Mouse (Mus musculus): ENCODE results near the gene Olfr418.
"Not testable (repeated sequence)": the region's sequence is repeated elsewhere in the genome, so short reads cannot be mapped to it uniquely, and the experiment has no call there.

The Olfr418 gene

DNA sequence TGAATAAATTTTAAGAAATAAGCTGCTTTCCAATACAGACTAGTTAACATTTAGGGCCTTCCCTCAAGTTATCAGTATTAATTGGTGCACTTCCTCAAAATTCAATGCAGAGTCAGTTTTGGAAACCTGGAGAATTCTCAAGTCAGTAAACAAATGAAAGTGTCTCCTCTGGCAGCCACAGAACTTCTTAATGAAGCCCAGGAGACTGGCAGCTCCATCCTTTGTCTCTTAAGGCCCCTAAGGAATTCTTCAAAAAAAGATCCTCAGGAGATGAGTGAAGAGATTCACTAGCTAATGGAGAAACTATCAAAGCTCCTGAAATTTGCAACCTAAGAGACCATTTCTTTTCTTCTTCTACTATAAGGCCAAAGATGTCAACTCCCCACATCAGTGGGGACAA is at the start of gene Olfr418:
Olfr418 (plus strand) TSS at position 301 of the 400 bp plus-strand sequence.
- DNase-seq (ENCODE audit: low spot score), result no peak

DNA sequence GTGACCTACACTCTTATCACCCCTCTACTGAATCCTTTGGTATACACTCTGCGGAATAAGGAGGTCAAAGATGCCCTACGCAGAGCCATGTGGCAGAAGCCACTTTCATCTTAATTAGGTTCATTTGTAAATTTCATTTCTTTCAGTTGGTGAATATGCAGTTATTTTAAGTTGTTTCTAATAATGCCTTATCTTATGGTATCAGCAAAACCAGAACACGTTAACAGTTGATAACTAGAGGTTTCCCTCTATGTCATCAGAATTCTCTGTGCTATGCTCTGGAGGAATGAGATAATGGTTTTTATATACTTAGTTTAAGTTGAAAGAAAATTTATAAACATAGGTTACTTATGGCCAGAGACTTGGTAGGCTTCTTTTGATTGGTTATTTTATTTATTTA is 49.3 kb upstream of the Olfr418 start:
- DNase-seq (ENCODE audit: low spot score), result no peak

DNA sequence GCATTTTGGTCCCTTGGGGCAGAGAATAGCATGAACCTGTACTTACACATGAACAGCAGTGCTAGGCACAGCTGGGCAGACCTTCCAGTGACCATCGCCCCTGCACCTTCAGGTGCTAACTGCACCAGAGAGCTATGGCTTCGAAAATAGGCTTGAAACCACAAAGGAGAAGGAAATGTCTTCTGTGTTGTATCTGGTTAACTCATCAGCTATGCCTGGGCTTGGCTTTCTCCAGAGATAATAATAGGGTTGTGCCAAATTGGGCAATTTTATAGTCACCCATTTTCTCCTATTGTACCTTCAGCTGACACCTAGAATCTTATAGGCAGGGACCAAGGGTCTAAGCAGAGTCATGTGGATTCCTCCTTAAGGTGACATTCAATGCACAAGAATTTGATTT is 38.7 kb upstream of the Olfr418 start, which contains the start of gene Fcer1a:
Fcer1a (minus strand) TSS at position 134 of the 400 bp plus-strand sequence.
- no peak for DNase-seq (ENCODE audit: low spot score)

DNA sequence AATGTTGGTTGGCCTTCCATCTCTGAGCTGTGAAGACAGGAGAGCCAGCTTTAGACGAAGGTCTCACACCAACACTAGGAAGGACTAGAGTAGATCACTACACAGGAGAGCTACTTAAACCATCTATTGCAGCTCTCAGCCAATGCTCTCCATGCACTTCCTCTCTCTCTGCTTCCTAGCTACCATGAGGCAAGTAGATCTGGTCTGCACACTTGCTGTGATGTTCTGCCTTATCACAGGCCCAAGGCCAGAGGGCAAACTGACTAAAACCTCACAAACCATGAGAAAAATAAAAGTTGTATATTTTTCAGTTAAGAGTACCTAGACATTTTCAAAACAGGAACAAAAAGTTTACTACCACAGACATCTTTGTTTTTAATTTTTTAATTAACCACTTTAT is 28.8 kb upstream of the Olfr418 start:
- DNase-seq (ENCODE audit: low spot score), result not testable (repeated sequence)

DNA sequence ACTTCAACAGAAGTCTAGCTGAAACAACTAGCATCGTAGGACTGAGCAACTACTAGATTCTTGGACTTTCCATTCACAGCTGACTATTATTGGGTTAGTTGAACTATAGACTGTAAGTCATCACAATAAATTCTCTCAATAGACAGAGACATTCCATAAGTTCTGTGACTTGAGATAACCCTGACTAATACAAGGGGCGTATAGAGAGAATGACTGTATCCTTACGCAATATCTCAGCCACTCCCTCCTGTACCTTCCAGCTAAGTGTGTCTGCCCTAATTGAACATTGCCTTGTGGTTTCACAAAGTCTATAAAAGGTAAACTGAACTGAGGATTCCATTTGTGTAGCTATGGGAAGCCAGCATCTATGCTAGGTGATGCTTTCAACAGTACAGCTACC is 15.9 kb upstream of the Olfr418 start:
- no peak for DNase-seq (ENCODE audit: low spot score)

DNA sequence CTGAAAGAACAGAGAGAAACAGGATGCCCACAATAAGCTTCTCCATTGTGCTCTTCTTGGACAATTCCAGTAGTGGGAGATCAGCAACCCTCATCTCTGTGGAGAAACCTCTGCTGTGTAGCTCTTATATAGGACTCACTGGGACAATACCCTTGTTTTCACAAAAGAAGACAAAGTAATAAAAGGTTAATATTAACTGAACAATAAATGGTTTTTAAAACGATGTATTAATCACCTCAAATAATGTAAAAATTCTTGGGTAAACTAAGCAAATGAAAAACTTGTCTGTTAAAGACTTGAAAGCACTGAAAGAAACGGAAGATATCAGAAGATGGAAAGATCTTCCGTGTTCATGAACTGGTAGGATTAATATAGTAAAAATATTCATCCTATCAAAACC is 11.9 kb downstream of the Olfr418 start, which contains the start of gene Mptx2:
Mptx2 (minus strand) TSS at position 101 of the 400 bp plus-strand sequence.
- no peak for DNase-seq (ENCODE audit: low spot score)

DNA sequence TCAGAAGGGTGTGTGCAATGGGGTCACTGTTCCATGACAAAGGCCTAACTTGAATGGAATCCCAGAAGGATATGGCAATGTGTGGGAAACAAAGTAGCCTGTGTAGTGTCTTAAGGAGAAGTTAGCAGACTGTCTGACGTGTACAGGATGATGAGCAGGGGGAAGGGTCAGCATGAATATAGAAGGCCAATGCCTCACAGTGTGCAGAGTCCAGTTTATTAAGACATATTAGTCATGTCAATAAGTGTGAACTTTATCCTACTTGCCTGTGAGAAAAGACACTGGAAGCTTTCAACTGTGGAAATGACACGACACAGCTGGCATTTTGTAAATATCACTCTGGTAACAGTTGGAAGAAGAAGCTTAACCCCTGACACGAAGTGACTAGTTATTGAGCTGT is 37.0 kb downstream of the Olfr418 start:
- not testable (repeated sequence) for DNase-seq (ENCODE audit: low spot score)

DNA sequence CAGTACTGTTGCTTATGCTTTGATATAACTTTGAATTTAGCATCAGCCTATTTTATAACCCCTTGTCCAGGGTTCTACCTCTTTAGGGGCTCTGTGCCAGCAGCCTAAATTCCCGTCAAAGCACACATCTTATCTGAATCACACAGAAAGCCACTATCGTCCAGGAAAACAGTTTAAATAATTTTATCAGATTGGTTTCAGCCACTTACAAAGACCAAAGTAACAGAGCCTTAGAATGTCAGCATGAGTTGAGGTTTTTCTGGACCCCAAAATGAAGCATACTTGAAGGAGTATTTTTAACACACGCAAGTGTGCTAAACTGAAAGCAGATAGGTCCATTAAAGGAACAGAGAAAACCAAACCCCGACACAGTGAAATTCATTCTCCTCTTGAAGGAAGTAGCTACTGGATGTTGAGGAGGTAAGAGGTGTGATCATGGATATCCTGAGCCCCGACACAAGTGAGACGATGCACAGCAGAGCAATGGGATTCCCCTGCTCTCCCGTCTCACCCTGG is 47.8 kb downstream of the Olfr418 start:
- not testable (repeated sequence) for DNase-seq (ENCODE audit: low spot score)

DNA sequence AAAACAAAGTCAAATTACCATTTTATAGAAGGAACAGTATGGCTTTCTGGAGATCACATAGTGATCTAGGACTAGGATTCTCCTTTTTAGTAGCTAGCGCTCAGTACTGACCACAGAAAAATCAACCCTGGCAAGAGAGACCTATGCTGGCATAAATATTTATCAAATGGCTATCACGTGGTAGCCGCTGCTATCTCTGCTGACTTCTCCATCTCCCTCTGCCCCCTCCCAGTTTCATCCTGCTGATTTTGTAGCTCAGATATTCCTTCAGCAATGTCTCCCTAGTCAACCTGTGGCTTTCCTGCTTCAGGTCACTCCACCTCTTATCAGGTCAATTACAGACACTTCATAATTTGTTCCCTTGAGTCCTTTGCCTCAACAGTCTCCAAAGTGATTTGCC is 49.9 kb downstream of the Olfr418 start:
- no peak for DNase-seq (ENCODE audit: low spot score)

DNA sequence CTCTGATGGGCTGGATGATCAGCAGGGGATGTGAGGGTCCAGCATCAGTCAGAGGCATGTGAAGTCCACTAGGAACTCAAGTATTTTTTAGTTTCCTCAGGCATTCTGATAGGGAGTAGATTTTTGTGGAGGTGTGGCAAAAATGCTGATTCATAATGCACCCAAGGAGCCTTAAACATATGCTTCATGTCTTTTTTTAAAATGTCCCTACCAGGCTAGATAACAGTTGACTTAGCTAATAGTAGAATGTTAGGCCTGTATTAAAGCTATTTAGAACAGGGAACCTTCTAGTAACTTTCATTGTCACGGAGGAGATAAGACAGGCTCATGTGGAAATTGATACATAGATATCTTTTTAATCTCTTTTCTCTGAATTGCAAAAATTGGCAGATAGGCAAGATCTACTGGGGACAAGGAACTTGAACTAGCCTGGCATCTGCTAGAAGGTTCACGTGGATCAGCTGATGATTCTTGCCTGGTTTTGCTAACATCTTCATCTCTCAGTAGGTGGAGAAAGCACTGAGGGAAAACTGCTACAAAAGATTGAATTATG is 52.2 kb downstream of the Olfr418 start:
- no peak for DNase-seq (ENCODE audit: low spot score)

DNA sequence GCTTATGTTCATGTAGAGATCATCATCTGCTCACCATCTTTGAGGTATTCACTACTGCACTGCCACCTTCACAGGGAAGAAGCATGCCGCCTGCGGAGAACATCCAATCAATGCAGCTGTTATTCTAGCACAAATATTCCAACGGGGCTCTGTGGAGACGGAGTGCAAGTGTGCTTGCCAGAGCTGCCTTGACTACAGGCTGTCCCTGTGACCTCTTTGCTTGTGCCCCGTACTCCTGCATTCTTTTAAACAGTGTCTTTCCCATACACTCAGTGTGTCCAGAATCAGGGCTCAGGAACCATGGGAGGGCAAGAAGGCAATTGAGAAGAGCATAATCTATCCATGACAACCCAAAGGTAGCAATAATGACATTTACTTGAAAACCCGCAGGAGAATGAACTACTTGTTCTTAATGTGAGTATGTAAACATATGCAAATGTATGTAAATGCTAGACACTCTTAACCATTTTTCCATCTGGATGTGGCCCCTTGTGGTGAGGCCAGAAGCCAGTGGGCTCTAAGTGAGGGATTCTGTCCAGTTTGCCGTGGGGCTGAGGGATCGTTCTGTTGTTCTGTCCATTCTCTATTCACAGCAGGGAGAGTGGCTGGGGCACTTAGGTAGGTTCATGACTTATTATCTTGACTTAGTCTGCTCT is 55.9 kb downstream of the Olfr418 start:
- DNase-seq (ENCODE audit: low spot score), result no peak

DNA sequence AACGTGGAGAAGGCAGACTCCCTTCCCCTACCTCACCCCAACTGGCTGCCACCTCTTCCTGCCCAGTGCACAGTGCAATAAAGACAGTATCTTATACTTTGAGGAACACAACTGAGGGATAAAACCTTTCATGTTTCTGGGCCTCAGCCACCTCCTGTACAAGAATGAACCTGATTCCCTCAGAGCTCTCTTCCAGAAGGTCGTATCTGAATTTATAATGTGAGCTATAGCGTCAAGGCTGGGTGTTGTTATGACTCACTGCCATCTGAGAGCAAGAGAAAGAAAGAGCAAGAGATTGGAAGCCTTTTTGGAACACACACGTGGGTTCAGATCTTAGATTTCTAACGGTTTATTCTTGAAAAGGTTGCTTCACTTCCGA is 56.4 kb downstream of the Olfr418 start:
- no peak for DNase-seq (ENCODE audit: low spot score)

All from testis, postnatal 10 days (tissue).